Mouse (Mus musculus) kidney, adult 8-10 months (tissue): Measurements from ENCODE around the gene Fbxo7.

Source experiments
- DNase-seq, 2 experiments: peaks; one replicate each; pipeline ENCODE4 v3.0.0; 2022

The Fbxo7 gene

DNA sequence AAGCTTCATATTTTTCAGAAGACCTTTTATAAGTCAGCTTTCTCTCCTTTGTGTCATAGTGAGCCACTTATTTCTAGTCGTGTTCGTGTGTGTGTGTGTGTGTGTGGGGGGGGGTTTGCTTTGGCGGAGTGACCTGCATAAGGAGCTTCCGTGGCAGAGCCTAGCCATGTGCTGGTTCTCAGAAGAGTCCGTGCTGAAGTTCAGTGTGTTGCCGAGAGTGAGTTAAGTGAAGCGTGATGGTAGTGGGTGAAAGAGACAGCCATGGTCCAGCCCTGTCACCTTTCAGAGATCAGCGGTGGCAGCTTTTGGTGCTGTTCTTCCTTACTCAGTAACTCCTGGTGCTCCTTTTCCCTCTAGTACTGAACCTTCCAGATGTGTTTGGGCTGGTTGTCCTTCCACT lies 22.3 kb downstream of the Fbxo7 start:
- DNase-seq = peak in 1 of 2 experiments; percentile 39

DNA sequence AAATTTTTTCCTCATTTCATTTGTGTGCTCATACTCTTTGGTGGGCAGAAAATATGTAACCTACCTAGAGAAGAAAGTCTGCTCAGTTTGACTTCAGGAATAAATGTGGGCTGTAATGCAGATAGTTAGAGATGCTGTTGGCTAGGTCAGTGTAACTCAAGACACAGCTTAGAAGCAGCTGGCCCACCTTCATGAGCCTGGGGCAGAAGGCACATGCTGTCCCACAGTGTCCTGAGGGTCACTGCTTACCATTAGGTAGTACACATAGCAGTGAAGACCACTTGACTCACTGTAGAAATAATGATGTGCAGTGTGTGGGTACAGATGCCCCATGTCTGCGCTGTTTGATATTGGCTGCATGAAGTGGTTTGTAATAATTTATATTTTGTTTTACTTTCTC lies 24.6 kb downstream of the Fbxo7 start:
- DNase-seq = no peak

DNA sequence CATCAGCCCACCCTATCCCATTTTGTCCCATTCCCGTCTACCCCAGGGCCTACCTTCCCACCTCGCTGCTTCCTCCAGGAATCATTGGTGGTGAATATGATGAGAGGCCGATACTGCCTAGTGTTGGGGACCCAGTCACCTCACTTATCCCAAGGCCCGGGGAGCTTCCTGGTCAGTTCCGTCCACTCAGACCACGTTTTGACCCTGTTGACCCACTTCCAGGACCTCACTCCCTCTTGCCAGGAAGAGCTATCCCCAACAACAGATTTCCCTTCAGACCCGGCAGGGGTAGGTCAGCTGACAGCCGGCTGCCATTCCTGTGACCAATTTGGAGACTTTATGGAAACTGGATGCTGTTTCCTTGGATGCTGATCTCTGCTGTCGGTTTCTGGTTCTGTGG lies 26.0 kb downstream of the Fbxo7 start:
- no peak for DNase-seq

DNA sequence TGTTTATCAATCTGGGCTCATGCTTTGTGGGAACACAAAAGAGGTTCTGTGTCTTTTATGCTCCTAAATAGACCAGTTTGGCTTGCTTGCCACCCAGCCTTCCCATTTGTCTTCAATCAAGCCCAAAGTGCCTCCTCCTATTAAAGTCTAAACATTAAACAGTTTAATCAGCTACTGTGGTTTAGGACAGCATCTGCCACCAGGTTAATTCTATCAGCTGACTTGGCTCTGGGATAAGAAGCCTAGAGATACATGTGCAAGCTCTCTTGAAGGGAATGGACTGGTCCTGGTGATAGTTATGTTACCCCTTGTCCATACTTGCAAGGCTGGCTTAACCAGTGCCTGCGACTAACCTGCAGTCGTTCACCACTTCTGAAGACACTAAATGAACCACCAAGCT lies 28.8 kb downstream of the Fbxo7 start:
- no peak for DNase-seq

DNA sequence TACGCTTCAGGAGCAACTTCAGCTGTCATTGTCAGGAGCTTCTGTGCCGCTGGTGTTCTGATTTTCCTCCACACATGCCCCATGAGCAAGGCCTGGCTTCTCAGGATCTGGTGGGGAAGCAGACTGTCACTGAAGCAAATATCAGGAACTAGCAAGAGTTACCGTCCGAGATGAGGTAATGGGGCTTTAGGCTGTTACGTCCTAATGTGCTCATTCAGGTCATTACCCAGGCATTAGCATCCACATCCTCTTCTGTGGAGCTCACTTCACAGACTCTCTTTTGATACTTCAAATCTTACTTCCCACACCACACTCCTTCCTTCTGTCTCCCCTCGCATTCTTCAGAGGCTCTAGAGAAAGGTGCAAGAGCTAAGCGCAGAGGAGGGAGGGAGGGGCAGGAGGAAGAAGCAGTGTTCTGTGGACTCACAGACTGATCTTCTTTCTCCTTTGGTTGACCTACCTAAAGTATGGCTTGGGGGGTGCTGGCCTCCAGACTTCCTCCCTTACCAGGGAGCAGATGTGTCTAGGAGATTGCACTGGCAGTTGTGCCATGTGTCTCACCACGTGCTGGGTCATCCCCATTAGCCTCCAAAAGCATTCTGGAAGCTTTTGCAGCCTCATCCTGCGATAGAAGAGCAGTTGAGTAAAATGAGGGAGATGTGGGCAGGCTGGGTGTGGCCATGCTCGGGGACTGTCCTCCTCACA lies 31.2 kb downstream of the Fbxo7 start:
- DNase-seq = no peak

DNA sequence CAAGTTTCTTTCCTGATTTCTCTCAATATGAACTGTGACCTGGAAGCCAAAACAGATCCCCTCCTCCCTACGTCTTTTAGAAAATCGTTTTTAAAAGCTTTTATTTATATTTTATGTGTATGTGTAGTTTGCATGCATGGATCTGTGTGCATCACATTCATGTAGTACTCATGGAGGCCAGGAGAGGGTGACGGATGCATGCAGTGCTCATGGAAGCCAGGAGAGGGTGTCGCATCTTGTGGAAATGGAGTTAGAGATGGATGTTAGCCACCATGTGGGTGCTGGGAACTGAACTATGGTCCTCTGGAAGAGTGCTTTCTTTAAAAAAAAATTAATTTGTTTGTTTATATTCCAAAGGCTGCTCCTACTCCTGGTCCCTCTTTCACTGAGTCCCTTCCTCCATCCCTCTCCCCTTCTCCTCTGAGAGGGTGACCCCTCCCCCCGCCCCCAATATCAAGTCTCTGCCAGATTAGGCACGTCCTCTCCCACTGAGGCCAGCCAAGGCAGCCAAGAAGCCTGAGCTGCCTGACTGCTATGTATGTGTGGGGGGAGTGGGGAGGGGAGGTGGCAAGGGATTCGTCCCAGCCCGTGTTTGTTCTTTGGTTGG lies 34.6 kb downstream of the Fbxo7 start:
- DNase-seq = no peak

DNA sequence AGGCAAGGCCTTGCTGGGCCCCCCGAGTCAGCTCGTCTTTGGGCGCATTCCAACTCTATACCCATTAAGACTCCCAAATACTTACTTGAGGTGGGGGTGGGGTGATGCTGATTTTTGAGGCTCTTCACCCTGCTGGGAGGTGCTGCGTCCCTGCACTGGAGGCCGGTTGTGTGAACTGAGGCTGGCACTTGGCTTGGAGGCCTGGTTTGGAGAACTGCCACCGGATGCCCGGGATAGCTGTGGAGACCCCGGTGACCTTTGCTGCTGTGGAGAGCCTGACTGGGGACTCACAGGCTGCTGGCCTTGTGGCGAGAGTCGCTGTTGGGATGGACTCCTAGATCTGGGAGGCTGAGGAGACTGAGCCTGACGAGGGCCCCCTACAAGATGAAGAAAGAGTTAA lies 35.5 kb downstream of the Fbxo7 start:
- DNase-seq = peak; percentile 76 to 84

DNA sequence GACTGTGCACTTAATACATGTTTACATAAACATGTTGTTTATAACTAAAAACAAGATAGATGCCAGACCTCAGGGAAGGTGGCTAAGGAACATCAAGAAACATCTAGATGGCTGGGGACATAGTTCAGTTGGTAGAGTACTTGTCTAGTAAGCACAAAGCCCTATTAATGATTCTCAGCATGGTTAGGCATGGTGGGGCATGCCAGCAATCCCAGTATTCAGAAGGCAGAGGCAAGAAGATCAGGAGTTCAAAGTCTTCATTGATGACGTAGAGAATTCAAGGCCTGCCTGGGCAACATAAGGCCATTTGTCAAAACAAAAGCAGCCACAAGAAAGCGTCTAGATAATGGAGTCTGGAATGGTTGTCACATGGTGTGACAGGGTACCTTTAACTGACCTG lies 35.9 kb downstream of the Fbxo7 start:
- DNase-seq = peak; percentile 82 to 92

DNA sequence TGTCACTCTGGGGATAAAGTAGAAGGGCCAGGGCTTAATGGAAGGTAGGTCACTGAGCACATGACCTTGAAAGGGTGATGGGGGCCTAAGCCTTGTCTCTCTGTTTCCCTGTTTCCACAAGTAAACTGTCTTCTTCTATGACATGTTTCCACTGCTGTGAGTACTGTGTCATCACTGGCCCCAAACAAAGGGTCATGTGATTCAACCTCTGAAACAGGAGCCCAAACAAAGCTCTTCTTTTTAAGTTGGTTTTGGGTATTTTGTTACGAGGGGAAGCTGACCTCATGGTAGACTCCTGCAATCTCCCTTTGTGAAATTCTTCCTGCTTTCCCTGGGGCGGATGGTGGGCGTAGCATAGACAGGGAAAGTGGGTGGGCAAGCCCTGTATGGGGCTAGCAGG lies 38.5 kb downstream of the Fbxo7 start:
- no peak for DNase-seq

DNA sequence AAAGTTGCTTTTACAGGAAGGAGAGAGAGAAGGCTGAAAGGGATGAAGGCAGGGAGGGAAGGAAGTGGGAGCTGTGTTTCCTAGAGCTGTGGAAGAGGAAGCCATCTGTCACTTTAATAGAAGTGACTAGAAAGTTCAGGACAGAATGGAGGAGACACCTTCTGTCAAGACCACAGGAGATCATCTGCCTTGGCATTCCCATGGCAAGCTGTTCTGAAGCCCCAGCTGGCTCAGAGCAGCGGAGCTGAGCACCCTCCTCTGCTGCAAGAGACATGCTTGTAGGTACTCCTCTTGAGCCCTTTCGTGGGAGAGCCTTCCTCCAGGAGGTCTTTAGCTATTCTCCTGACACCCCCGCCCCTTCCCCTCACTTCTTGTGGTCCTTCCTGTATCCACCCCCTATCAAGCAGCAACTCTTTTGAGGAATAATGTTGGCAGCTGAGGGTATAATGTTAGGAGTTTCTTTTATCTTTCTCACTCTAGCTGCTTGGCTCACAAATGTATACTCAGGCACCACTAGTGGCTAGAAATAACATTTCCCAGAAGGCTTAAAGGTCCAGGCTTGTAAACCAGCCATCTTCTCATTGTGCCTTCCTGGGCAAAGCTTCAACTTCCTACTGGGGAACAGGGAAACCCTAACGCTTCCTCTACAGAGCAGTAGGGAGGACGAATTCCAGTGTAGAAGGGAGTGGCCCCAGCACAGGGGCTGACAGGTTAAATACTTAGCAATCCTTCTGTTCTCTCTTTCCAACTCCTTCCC lies 40.7 kb downstream of the Fbxo7 start:
- no peak for DNase-seq

DNA sequence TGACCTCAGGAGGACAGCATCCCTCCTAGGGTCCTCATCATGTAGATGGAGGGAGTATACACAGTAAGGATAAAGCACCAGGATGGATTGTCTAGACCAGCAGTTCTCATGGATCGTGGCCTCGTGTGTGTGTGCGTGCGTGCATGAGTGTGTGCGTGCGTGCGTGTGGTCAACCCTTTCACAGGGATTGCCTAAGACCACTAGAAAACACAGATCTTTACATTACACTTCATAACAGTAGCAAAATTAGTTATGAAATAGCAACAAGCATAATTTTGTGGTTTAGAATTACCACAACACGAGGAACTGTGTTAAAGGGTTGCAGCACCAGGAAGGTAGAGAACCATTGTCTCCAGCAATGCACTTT lies 41.2 kb downstream of the Fbxo7 start:
- no peak for DNase-seq

DNA sequence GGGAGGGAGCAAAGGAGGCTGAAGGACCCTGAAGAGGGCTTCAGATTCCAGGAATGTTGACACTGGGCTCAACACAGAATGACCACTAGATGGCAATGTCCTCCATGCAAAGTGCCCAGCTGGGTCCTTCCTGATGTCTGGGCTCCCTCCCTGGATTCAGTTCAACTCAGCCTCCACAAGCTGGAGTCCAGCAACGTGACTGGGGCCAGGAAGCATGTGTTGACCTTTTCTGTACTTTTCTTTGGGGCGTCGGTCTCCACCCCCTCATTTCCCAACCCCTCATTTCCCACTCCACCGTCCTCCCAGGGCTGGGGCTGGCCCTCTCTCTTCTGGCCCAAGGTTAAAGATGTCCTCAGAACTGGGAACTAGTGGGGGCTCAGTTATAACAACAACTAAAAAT lies 43.2 kb downstream of the Fbxo7 start:
- peak; percentile 90 to 92 for DNase-seq

DNA sequence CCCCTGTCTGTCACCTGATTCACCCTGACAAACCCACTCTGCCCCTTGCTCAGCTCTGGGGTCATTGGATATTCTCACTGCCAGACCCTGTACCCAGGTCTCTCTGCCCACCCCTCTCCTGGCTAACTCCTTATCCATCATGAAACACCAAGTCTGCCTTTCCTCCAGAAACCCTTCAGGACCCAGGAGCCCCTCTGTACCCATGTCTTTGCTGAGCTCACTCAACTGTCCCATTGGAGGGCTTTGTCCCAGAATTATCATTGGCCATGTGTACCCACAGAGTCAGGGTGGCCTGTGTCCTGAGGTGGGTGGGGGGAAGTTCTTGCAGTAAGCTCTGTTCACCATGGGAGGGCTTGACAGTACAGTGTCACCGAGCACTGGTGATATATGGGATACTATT lies 43.9 kb downstream of the Fbxo7 start:
- no peak for DNase-seq

DNA sequence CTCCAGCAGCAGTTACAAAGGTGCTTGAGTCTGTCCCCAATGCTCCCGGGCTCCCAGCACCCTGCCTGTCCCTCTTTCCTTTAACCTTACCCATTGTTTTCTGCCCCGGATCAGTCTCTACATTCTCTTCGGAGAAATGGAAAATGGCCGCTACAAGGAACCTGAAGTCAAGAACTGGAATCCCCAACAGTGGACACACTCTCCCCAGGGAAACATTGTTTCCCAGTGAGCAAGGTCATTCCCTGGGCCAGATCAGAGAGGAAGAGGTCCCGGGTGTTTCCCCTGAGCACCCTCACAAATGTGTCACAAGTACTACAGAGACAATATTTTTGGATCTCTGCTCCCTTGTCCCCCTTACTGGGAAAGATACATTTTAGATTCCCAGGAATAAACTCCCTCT lies 44.9 kb downstream of the Fbxo7 start:
- no peak for DNase-seq

DNA sequence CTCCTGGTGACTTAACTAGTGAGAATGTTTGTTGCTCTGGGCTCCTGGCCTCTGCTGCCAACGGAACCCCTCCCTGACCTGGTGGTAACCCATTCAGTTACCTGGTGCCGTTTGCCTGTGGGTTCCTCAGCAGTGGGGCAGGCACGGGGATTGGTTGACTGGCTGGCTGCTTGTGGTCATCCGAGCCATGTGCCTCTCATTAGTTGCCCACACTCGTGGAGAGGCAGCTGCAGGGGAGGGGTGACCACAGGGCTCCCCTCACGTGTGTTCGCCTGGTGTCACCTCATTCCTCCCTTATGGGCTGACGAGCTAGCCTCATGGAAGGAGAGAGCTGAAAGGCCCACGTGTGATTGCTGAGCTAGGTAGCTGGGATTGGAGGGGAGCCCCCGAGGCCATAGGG lies 46.1 kb downstream of the Fbxo7 start:
- DNase-seq = peak; percentile 65 to 66

DNA sequence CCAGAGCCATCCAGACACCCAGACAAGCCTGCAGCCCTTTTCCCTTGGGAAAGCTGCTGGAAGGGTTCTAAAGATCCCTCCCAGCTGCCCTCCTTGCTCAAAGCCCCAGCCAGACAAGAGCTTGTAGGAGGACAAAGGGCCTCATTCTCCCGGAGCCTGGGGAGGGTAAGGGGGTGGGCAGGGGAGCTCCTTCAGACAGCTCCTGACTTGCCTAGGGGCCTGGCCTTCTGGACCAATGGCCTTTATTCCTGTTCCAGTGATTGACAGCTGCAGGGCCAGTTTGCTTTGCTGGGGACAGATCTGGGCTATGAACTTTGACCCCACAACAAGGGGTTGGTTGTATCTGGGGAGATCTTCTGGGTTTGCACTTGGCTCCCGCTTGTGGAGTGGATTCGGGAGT lies 47.6 kb downstream of the Fbxo7 start:
- DNase-seq = peak; percentile 76 to 86

DNA sequence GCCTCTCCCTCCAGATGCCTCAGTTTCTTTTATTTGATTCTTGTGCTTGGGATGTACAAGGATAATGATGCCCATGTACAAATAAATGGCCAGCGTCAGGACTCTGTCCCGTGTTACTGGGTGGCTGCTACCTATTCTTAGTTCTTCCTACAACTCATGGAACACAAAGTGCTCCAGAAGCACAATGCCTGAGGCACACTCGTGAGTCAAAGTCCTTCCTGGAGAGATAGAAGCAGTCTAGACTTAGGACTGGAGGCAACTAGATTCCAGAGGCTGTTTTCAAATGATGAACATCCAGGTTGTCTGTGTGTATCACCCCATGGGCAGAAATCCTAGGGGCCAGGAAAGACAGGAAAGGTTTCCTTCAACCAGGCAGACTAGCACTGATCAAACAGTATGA lies 49.0 kb downstream of the Fbxo7 start:
- no peak for DNase-seq

DNA sequence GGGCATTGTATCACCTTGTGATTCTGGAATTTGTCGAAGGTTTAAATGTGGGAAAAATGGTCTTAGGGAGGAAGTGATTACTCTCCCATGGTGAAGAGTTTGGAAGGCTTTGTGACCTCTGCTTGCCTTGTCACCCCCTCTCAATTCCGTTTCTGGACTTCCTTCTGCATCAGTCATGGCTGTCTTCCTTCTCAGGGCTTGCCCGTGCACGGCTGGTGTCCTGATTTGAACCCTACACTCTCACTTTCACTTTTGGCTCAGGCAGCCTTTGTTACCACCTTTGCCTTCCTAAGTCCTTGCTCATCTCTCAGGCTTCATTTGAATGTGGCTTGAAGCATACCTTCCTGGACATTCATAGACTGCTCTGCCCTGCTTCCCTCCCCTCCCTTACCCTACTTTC lies 52.4 kb downstream of the Fbxo7 start:
- no peak for DNase-seq

DNA sequence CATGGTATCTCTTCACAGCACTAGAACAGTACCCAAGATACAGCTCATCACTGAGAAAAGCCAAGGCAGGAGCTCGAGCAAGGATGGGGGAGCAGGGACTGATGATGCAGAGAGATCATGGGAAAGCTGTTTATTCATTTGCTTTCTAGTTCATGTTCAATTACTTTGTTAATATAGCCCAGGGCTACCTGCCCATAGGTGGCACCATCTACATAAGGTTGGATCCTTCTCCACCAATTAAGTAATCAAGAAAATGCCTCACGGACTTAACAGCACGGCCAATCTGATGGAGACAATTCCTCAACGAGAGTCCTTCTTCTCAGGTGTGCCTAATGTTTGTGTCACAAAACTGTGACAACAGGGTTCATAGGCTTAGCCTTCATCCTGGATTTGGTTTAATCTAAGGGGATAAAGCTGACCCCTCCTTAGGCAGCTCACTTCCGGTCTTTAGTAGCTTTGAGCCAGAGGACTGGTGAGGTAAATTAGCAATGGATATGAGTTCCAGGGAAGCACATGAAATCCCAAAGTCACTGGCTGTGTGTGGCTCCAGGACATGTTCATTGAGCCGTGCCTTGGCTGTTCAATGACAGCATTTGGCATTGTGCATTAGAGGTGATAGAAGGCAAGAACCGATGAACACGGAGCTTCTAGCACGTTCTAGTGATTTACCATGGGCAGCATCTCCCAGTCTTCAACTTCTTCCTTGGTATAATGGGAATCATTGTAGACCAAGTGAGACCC lies 53.4 kb downstream of the Fbxo7 start:
- DNase-seq = peak; percentile 71 to 79

DNA sequence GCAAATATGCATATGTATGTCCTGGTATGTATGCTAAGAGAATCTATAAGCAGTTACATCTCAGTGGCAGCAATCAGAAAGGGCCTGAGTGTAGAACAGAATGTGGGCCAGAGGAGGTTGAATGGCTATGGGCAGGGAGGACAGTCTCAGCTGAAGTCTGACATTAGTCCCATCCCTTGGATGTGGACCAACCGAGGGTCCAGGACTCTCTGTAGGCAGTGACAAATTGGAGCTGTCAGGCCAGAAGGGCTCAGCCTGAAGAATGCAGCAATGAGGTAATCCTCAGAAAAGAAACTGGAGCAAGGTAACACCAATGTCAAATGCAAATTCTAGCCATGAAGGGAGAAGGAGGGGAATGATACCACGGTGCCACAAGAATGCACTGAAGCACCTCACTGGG lies 55.5 kb downstream of the Fbxo7 start:
- no peak for DNase-seq

DNA sequence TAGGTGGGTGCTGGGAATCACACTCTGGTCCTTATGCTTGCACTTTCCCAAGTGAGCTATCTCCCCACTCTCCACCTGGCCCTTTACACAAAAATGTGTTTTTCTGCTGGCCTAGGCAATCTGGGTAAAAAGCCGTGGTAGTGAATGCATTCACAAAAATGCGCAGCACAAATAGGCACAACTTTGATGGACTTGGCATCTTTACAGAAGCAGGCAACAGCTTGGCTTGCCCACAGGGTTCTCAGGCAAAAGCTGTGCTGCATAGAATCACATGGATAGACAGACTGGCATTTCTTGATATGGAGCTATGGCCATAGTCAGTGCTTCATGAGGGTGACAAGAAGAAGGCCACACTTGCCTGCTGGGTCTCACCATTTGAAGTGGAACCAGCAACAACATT lies 57.0 kb downstream of the Fbxo7 start:
- no peak for DNase-seq

DNA sequence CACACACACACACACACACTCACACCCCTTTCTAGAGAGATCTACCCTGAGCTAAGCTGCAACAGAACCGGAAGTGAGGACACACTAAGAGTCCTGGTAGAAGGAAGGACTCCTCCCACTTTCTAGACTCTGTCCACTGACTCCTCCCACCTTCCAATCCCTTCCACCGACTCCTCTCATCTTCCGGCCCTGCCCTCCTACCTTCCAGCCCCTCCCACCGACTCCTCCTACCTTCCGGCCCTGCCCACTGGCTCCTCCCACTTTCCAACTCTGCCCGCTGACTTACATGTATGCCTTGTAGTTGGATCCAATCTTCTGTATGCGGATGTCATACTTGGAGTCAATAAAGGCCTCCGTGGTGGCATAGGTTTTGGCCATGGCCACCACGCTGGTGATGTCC lies 58.1 kb downstream of the Fbxo7 start:
- no peak for DNase-seq

DNA sequence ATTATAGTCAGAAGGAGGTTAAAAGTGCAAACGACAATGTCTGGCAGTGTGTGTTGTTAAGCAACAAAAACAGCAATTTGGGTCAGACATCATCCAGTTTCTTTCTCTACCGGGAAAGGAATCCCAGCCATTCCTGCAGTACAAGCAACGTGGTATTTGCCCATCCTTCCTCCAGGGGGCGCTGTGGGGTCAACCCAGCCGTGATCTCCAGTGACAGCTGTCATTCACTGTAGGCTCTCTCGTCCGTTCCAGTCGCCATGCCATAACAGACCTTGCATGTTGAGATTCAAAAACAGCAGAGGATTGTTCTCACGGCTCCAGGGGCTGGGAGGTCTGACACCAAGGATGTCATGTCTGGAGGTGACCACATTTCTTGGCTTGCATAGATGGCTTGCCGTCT lies 70.1 kb downstream of the Fbxo7 start:
- peak in 1 of 2 experiments; percentile 54 for DNase-seq
